Mouse (Mus musculus) G1E-ER4 (cell line): ENCODE data around the gene Prcd. TPM values are rescaled to one million over a fixed set of nuclear protein-coding genes. Genes with fewer than 3 reads are reported as not detected.

Experiments
- GATA1 ChIP-seq: IDR thresholded peaks from one replicate; pipeline ENCODE4 v1.8.0; 2012; ENCODE audit warnings: low read length, inconsistent platforms
- polyA plus RNA-seq: library from polyadenylated mRNA; stranded (reverse); fragments of >175 nt; gene quantifications from 2 replicates; pipeline ENCODE4 v1.2.3, GENCODE M21; 2012

Gene Prcd
- polyA plus RNA-seq, 1 experiment = 0.56 TPM

- TF ChIP-seq GATA1 = no peak
These were observed 29.8 kb upstream of the Prcd start for GRCm38 (mm10) chr11:116623281-116624124.

- TF ChIP-seq GATA1 = no peak
These were observed 29.1 kb upstream of the Prcd start for GRCm38 (mm10) chr11:116624131-116624832.

GRCm38 (mm10) chr11:116625081-116626000 lies 28.0 kb upstream of the Prcd start:
- TF ChIP-seq GATA1 = no peak

GRCm38 (mm10) chr11:116626299-116627071 lies 26.8 kb upstream of the Prcd start, which contains the start of gene Rhbdf2:
Gene Rhbdf2 (minus strand): TSS chr11:116627019.
- TF ChIP-seq GATA1 = no peak

GRCm38 (mm10) chr11:116627072-116628020 lies 26.0 kb upstream of the Prcd start:
- TF ChIP-seq GATA1 = no peak

GRCm38 (mm10) chr11:116628712-116629111 lies 24.6 kb upstream of the Prcd start:
- no peak for TF ChIP-seq GATA1

GRCm38 (mm10) chr11:116629472-116629871 lies 23.9 kb upstream of the Prcd start:
- TF ChIP-seq GATA1 = no peak

GRCm38 (mm10) chr11:116630171-116630965 lies 23.0 kb upstream of the Prcd start:
- no peak for TF ChIP-seq GATA1

- no peak for TF ChIP-seq GATA1
These were observed 20.4 kb upstream of the Prcd start for GRCm38 (mm10) chr11:116632962-116633361.

- TF ChIP-seq GATA1 = no peak
These were observed 12.2 kb upstream of the Prcd start for GRCm38 (mm10) chr11:116641168-116641567.

- TF ChIP-seq GATA1 = no peak
These were observed 11.6 kb upstream of the Prcd start for GRCm38 (mm10) chr11:116641731-116642130.

GRCm38 (mm10) chr11:116642681-116643578 lies 10.4 kb upstream of the Prcd start:
- no peak for TF ChIP-seq GATA1
